Mouse (Mus musculus) testis, adult 2 months (tissue): Measurements from ENCODE around the gene Sorl1.

ENCODE experiments used
- CTCF ChIP-seq: fragments of 200-500 bp; IDR thresholded peaks from 2 replicates; pipeline ENCODE4 v1.5.1; 2012; ENCODE audit warnings: low read depth, mild to moderate bottlenecking, inconsistent platforms, low read length, moderate library complexity; ENCODE audit not compliant: control insufficient read depth, insufficient read depth, insufficient replicate concordance
- POLR2A ChIP-seq: fragments of 200-500 bp; IDR thresholded peaks from 2 replicates; pipeline ENCODE4 v1.6.1; 2012; ENCODE audit warnings: low read depth, mild to moderate bottlenecking, inconsistent platforms, low read length, moderate library complexity; ENCODE audit not compliant: control insufficient read depth

DNA sequence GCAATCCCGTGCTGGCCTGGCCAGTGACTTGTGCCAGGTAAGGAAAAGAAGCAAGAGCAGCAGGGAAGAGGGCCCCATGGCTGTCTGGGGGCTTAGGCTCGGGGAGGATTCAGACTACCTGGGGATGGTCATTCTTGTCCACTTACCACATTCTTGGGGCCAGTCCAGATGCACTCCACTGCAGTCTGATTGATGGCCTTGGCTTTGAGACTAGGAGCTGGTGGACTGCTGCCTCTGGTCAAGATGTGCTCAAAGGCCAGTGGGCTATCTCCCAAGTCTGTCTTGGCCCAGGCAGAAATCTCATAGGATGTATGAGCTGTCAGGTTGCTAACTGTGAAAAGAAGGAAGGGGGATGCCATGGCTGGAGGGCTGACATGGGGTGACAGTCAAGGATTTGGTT lies 141.3 kb downstream of the Sorl1 start:
- TF ChIP-seq CTCF (no peak), POLR2A (no peak)
